Mouse (Mus musculus): ENCODE measurements around the gene S100a16.

S100a16 gene

DNA sequence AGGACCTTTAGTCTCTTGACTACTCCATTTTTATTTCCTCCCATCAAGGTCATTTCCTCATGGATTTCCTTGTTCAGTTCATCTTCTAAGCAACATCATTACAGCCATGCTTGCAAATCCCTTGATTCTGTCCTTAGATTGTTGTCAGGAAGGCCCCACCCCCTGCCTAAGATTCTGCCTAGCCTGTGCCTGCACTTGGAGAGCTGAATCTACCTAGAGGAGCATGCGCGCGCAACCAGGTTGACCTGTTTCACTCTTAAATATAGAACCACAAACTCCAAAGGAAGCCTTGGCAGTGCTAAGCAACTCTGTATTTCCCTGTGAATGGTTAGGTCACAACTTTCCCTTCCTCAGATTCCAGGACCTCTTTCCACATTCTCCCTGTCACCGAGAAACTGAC, 19.3 kb upstream of the S100a16 start:
- DNase-seq (ENCODE audit: low read depth in 1 of 2, low spot score in 2 of 2) = no peak

DNA sequence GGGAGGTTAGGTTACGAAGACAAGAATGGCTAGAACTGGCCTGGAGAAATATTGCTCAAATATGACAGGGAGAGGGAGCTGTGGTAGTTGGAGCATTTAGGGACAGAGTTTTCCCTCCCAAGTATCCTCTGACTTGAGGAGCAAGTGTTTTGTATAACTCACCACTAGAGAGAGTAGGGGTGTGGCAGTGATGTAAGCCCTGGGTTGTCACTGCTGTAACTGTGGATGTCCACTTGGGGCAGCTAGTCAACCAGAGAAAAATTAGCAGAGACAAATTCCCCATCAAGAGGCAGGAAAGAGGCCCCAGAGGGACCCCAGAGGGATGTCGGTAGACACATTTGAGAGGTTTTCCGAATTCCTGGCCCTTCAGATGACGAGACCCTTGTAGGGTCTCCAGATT, 11.6 kb upstream of the S100a16 start:
- DNase-seq (ENCODE audit: low read depth in 1 of 2, low spot score in 2 of 2) = no peak

DNA sequence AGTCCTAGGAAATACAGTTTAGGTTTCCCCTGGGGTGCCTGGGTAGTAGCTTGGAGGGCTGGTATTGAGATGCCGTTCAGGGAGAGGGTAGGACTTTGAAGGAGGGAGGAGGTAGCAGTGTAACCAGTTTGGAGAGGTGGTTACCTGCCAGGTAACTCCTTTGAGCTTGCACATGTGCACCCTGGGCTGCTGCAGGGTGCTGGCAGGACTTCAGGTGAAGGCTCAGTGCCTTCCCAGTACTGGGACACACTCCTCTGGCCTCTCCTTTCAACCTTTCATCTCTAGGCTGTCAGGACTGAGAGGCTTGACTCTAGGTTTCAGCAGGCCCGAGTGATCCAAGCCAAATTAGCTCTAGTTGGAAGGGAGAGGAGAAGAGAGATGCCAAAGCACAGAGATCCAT, 11.0 kb upstream of the S100a16 start:
- no peak for DNase-seq (ENCODE audit: low read depth in 1 of 2, low spot score in 2 of 2)

DNA sequence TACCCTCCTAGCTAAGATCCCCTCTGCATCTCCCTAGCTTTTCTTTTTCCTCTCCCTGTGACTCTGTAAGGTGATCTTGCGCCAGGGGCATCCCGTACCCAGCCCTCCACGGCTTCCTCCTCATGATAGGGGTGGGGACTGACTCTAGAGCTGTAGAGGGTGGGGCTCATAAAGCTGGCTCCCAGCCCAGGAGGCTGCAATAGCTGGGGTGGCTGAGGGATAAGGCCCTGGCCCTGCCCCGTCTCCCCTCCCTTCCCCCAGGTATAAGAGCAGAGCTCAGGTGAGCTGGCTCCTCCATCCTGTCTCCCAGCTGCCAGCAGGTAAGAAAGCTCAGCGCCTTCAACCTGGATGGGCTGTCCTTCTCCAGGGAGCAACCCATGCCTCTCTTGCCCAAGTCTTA, 10.5 kb upstream of the S100a16 start, which contains the start of gene S100a14:
S100a14 (plus strand) TSS at position 277 of the 400 bp plus-strand sequence.
- no peak for DNase-seq (ENCODE audit: low read depth in 1 of 2, low spot score in 2 of 2)

DNA sequence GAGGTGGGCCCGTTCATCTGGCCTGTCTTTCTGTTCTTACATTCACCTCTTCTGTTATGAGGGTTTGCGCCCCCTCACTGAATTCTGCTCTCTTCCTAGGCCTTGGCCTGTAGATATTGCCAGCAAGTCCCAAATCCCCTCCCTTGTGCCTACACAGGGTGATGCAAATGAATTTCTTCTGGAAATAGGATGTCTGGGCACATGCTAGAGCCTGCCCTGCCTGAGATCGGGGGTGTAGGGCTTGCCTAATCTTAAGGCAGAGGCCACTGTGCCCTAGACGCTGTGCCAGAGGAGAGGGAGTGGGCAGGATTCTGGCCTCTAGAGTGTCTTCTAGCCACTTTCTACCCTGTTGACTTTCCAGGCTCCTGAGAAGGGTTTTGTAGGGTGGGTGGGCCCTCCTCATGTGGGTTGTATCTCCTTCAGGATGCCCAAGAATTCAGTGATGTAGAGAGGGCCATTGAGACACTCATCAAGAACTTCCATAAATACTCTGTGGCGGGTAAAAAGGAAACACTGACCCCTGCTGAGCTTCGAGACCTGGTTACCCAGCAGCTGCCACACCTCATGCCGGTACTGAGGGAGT, 9.7 kb upstream of the S100a16 start:
- DNase-seq (ENCODE audit: low read depth in 1 of 2, low spot score in 2 of 2) = no peak

DNA sequence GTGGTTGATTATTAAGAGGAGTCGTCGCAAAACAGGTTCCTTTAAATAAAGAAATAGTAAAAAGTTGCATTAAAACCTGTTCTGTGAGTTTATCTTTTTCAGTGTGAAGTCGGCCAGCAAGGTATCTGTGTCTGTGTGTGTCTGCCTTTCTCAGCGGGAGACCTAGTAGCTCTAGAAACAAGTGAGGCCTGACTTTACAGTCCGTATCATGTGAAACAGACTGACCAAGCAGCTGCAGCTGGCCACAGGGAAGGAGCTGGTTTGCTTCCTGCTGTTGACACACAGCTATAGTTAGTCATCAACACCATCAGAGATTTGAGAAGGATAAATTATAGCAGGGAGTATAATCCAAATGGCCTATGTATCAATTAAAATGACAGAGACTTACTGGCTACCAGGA, 5.3 kb upstream of the S100a16 start:
- DNase-seq (ENCODE audit: low read depth in 1 of 2, low spot score in 2 of 2) = no peak

DNA sequence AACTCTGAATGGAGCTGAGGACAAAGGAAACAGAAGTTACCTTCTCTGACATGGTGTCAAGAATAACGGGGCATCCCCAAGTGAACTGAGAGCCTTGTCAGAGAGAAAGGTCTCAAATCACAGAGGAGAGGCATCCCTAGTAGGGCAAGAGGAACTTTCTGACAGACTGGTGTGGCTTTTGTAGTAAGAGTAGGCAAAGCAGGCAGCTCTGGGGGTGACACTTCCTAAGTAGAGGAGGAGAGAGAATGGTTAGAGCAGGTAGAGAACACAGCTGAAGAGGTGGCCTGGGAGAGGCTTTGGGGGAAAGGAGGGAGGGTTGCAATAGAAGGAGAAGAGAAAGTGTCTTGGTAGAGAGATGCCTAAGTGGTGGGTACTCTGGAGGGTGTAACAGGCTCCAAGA, 1.6 kb upstream of the S100a16 start:
- DNase-seq (ENCODE audit: low read depth in 1 of 2, low spot score in 2 of 2) = no peak

DNA sequence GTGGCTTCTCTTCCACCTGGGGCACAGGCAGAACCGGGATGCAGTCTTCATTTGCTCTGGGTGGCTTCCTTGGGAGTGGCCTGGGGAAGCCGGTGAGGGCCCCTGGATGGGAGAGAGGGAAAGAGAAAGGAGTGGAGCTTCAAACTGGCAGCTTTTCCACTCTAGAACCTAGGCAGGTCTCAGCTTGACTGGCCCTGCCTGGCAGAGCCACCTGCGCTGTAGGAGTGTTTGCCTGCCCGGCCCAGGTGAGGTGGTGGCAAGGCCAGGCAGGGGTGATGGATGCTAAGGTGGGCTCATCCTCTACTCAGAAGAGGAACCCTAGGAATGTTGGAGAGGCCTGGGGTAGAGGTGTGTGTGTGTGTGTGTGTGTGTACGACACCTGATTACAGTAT, 847 bp downstream of the S100a16 start:
- no peak for DNase-seq (ENCODE audit: low read depth in 1 of 2, low spot score in 2 of 2)

DNA sequence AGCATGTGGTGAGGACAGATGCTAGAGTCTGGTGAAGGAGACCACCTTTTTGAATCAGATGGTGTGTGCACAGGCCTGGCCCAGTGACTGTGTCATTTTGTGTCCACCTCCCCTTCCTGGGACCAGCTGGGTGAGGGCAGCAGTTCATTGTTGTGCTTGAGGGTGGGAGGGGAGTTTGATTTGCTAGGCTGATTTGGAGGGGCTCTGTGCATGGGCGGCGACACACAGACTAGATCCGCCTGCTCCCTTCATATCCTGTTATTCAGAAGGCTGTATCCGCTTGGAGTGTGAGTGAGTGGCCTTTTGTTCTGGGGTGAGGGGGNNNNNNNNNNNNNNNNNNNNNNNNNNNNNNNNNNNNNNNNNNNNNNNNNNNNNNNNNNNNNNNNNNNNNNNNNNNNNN, 3.9 kb downstream of the S100a16 start:
- DNase-seq (ENCODE audit: low read depth in 1 of 2, low spot score in 2 of 2) = no peak

DNA sequence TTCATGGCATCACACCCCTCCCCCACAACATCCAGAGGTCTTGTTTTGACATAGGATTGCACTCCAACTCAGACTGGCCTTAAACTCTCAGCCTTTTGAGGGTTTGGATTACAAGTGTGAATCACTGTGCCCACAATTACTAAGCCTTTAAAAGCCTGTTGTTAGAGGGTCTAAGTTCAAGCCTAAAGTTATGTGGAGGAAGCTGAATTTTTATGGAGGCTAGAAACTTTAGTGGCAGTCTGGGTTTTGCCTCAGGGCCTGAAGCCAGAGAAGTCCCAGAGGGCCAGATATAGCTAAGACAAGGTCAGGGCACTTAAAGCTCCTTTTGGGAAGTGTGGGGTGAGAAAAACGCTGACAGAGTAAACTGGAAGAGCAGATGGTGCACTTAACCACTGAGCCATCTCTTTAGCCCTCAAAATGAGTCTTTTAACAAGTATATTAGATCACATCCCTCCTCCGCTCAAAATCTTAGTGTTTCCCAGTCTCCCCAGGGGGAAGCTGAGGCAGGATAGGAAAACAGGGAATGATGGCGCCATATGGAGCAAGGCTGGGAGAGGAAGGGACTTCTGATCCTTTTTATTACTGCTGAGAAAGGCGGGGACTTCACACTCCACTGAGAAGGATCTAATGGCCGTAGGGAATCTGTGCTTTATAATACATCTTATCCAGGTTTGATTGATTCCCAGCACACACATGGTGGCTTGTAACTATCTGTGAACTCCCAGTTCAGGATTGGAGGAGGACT, 12.8 kb downstream of the S100a16 start:
- DNase-seq (ENCODE audit: low read depth in 1 of 2, low spot score in 2 of 2) = no peak

DNA sequence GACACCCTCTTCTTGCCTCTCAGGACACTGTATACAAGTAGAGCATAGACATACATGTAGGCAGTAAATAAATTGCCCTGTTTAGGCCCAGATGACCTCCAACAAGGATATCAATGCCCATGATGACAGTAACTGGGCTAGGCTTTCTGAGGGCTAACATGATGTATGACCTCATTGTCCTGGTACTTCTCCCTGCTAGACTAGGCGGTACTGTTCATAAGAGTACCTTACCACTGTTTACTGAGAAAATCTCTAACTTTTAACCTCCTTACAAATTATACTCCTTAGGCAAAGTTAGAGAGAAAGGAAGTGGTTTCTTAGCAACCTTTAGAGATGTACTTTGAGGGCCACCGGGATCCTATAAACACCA, 13.4 kb downstream of the S100a16 start:
- DNase-seq (ENCODE audit: low read depth in 1 of 2, low spot score in 2 of 2) = no peak

DNA sequence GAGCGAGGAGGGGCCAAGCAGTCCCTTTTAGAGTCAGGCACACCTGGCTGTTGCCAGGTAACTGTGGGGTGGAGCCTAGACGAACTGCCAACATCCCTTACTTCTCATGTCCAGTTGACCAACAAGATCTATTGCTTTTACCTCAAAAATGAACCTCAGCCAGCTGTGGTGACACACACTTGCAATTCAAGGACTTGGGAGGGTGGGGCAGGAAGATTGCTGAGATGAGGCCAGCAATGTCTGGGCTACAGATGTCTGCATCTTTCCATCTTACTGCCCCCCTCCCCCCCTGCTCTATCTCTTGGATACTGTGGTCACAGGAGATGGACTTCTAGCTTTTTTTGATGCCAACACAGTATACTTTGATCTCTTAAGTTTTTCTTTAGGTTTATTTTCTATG, 15.2 kb downstream of the S100a16 start:
- no peak for DNase-seq (ENCODE audit: low read depth in 1 of 2, low spot score in 2 of 2)

DNA sequence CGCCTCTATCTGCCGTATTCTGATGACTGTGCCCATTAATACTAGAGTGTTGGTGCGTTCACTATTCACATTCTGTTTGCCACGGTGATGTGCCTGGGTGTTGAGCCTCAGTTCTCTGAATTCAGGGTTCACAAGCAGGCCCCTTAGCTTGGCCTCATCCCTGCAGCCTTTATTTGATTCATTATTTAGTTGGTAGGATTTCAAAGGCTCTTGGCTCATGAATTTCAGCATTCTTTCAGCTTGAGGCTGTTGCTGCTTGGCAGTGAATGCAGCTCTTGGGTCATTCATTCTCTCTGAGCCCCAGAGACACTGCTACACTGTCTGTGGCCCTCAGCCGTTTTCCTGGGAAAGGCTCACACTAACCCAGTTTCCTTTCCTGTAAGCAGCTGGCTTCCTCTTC, 18.9 kb downstream of the S100a16 start:
- no peak for DNase-seq (ENCODE audit: low read depth in 1 of 2, low spot score in 2 of 2)

DNA sequence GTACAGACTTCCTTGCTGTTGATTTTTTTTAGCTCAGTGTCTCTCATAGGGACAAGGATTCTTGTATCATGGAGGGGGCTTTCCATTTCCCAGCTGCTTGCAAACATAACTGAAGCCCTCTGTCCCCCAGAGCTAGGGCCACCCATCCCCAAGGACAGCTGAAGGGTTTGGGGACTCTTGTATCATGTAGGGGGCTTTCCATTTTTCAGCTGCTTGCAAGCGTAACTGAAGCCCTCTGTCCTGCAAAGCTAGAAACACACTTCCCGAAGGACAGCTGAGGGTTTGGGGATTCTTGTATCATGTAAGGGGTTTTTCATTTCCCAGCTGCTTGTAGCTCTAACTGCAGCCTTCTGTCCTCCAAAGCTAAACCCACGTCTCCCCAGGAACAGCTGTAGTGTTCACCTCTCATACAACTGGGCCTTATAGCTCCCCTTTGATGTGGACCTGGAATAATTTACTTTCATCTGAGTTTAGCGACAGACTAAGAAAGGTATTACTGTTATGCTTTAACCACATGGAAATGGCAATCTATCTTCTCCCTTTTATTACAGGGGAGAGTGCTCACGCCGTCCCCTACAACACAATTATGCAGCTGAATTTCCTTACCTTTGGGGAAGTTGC, 23.1 kb downstream of the S100a16 start, which contains the start of gene S100a3:
S100a3 (plus strand) TSS at position 571 of the 621 bp plus-strand sequence.
- no peak for DNase-seq (ENCODE audit: low read depth in 1 of 2, low spot score in 2 of 2)

DNA sequence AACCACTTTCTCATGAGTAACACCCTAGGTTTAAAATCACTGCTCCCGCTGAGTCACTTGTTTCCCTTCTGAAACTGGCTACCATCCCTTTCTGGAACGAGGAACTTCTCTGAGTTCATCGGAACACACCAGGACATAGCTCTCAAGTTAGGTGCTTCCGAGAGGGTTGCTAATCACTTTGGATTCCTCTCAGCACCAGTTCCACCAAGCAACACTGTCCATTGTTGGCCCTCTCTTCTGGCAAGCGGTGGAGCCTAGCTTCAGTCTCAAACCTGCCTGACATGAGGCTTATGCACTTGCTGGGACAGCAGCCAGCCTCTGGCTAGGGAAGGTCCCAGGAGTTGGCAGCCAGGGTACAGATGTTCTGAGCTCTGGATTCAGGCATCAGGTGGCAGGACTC, 37.6 kb downstream of the S100a16 start:
- DNase-seq (ENCODE audit: low read depth in 1 of 2, low spot score in 2 of 2) = no peak

DNA sequence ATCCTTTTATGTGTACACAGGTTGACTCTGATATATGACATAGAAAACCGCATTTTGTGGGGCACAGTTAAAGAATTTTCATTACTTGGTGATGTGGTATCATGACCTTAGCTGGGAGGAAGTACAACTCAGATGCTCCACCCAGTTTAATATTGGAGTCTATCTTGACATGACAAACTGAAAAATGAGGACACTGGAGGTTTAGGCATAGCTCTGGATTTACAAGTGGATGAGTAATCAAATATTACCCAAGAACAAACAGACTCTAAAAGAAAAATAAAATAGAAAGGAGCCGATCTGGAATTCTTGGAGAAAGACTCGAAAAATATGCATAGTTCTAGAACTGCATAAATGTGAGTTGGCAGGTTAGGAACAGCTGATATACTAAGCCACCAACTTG, 38.3 kb downstream of the S100a16 start:
- no peak for DNase-seq (ENCODE audit: low read depth in 1 of 2, low spot score in 2 of 2)

DNA sequence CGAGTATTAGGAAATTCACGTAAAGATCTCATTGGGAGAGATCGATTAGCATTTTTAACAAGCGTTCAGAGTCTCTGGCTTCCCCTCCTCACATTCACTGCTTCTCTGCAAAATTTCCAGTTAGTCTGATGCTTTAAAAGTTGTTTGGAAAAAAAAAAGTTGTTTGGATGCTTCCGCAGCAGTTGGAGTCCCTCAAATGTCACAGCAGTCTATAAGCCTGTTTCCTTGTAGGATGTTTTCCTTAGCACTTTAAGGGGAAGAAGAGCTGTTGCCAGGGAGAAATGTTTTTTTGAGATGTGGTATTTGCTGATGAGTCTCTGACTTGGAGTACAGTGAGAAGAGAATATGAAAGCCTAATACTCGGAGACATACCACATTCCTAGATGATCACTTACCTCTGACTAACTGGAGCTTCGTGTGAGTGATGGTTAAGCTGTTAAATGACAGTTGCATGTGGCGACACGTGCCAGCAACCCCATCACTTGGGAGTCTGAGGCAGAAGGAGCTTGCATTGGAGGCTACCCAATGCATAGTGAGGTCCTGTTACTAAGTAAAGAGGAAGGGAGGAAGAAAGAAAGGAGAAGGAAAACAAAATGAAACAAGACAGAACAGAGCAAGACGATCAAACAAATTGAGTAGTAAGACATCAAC, 39.4 kb downstream of the S100a16 start:
- DNase-seq (ENCODE audit: low read depth in 1 of 2, low spot score in 2 of 2) = no peak

DNA sequence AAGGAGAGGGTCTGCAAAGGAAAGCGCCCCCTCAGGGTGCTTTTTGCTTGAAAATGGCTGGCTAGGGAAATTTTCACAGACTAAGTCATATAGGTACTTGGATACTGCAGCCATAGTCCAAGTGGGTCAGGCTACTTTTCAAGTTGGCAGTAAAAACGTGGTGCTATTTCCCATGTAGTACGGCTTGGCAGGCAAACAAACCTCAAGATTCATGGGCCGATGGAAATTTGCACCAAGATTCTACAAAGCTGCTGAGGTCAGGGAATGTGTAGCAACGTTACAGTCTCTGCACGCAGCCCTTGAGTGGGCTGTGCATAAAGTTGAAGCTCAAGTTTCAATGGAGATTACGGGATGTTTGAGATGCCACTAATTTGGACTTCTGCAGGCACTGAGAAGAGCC, 42.4 kb downstream of the S100a16 start:
- no peak for DNase-seq (ENCODE audit: low read depth in 1 of 2, low spot score in 2 of 2)

DNA sequence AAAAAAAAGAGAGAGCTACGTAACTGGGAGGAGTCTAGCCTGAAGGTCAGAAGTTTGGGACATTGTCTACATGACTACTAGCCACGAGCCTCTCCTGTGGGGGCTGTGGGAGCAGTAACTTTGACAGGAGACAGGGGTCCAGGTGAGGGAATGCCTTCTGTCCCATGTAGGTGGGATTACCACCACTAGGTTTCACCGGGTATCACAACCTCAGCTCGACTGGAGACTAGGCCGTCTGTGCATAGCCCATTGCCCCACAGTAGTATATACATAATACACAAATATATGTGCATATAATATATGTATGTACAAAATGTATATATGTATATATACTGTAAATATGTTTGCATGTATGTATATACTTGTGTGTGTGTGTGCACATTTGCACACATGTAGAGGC, 44.1 kb downstream of the S100a16 start:
- DNase-seq (ENCODE audit: low read depth in 1 of 2, low spot score in 2 of 2) = no peak

DNA sequence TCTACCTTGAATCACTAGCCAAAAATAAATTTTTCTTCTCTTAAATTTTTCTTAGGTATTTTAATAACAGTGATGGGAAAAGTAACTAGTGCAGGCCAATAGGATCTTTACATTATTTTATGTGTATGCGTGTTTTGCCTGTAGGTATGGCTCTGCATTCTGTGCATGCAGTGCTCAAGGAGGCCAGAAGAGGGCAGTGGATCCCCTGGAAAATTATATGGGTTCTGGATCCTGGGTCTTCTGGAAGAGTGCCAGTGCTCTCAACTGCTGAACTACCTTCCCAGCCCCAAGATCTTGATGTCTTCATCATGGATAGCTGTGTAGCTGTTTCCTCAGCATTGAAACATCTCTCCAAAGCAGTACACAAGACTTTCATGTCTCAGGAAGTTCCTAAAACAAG, 45.1 kb downstream of the S100a16 start:
- DNase-seq (ENCODE audit: low read depth in 1 of 2, low spot score in 2 of 2) = no peak

DNA sequence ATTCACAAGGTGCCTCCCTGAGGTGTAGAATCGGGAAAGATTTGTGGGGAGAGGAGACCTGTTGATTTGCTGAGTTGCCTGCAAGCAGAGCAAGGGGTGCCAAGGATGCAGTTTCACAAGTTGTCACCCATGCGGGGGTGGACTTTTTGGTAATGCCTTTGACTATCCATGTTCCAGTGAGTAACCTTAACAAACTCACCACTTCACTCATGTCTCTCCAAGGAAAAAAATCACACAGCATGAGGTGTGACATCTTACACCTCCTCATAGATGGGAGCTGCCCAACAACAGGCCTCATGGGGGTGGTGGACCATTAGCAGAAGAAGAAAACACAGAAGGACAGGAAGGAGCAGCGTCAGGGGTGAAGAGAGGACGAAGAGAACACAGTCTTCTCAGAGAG, 45.5 kb downstream of the S100a16 start:
- no peak for DNase-seq (ENCODE audit: low read depth in 1 of 2, low spot score in 2 of 2)

DNA sequence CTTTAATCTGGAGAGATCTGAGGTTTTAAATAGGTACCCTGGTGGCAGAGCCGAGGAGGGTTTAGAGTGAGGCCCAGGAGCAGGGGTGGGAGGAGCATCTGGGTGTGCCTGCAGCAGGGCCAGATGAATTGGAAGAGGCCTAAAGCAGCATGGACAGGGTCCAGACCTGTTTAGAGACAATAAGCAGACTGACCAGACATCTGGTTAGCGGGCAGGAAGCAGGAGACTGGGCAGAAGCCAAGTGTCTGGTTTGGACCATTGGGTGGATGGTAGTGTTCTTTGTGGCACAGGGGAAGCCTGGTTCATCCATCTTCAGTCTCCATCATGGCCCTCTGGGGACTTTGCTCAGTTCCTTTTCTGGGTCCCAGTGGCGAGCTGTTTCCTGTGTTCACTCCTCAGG, 46.8 kb downstream of the S100a16 start:
- DNase-seq (ENCODE audit: low read depth in 1 of 2, low spot score in 2 of 2) = no peak
